Mouse (Mus musculus) CH12F3 (cell line): Measurements from ENCODE around the gene Ovol3.

Experiments
- in situ Hi-C: fragments of 300-500 bp; cut with MboI; formaldehyde crosslinking; loops from 2 replicates; pipeline ENCODE4 v1.14.3; 2020; ENCODE audit warnings: low sequenced_read_pairs

The Ovol3 gene

GRCm38 (mm10) chr7:30194884-30195283, 40.6 kb downstream of the Ovol3 start:
- in situ Hi-C loops = no loop called here

GRCm38 (mm10) chr7:30194101-30194831, 41.3 kb downstream of the Ovol3 start:
- in situ Hi-C loops = no loop called here

- in situ Hi-C loops = no loop called here
These were observed 41.9 kb downstream of the Ovol3 start for GRCm38 (mm10) chr7:30193581-30194100.

- in situ Hi-C loops = no loop called here
These were observed 42.5 kb downstream of the Ovol3 start for GRCm38 (mm10) chr7:30193013-30193412.

GRCm38 (mm10) chr7:30192088-30192487, 43.4 kb downstream of the Ovol3 start:
- in situ Hi-C loops = no loop called here

GRCm38 (mm10) chr7:30189116-30189491, 46.4 kb downstream of the Ovol3 start:
- in situ Hi-C loops = no loop called here

GRCm38 (mm10) chr7:30188344-30189115, 47.0 kb downstream of the Ovol3 start:
- in situ Hi-C loops = no loop called here

GRCm38 (mm10) chr7:30184641-30185348, 50.7 kb downstream of the Ovol3 start:
- in situ Hi-C loops = no loop called here

- in situ Hi-C loops = no loop called here
These were observed 51.6 kb downstream of the Ovol3 start, which contains the start of gene Cox7a1 for GRCm38 (mm10) chr7:30183879-30184289. Gene Cox7a1, plus strand, starts transcription at chr7:30184144.
